Mouse (Mus musculus) kidney, postnatal 0 days (tissue): ENCODE measurements at regions not wholly inside any gene's neighbourhood (a gene's known extent, or its start where the extent isn't known, plus 50 kb on each side); places are given as distances from the start of the nearest gene placed in this dataset.
A peak's percentile ranks its signal among the peaks of the same experiment; 100 is the strongest.

Experiments
- ATAC-seq: fragments of 200-750 bp; cut with Nextera tagmentation; replicated peaks from 2 replicates; pipeline ENCODE4 v1.8.0; 2017; ENCODE audit warnings: low read depth, moderate number of reproducible peaks, moderate TSS enrichment, moderate library complexity; ENCODE audit not compliant: low FRiP score
- DNase-seq: peaks from one replicate; pipeline ENCODE4 v3.0.0-alpha.2; 2016; ENCODE audit warnings: low spot score
- H3K27ac ChIP-seq: fragments of 300-500 bp; sonication (generic); 2 replicates; pipeline ENCODE4 v1.5.1; 2014; ENCODE audit warnings: mild to moderate bottlenecking
- H3K27me3 ChIP-seq: fragments of 300-500 bp; sonication (generic); 2 replicates; pipeline ENCODE4 v1.6.1; 2014; ENCODE audit warnings: low read length, mixed read lengths; ENCODE audit not compliant: insufficient read depth
- H3K36me3 ChIP-seq: fragments of 300-500 bp; sonication (generic); 2 replicates; pipeline ENCODE4 v1.6.1; 2014; ENCODE audit warnings: low read length, mixed read lengths; ENCODE audit not compliant: insufficient read depth
- H3K4me1 ChIP-seq: fragments of 300-500 bp; sonication (generic); replicated peaks from 2 replicates; pipeline ENCODE4 v1.6.1; 2014; ENCODE audit warnings: antibody characterized with exemption, low read length, mixed read lengths; ENCODE audit not compliant: insufficient read depth
- H3K4me2 ChIP-seq: fragments of 300-500 bp; sonication (generic); 2 replicates; pipeline ENCODE4 v1.6.1; 2014; ENCODE audit warnings: mild to moderate bottlenecking, low read length, moderate library complexity, mixed read lengths
- H3K4me3 ChIP-seq: fragments of 300-500 bp; sonication (generic); replicated peaks from 2 replicates; pipeline ENCODE4 v1.5.1; 2014; ENCODE audit warnings: low read depth, low read length
- H3K9ac ChIP-seq: fragments of 300-500 bp; sonication (generic); 2 replicates; pipeline ENCODE4 v1.6.1; 2014; ENCODE audit warnings: low read depth, low read length
- H3K9me3 ChIP-seq: fragments of 300-500 bp; sonication (generic); replicated peaks from 2 replicates; pipeline ENCODE4 v1.6.1; 2016; ENCODE audit warnings: low read length, inconsistent platforms, mixed read lengths
- CTCF ChIP-seq: IDR thresholded peaks from 2 replicates; pipeline ENCODE4 v1.5.1; 2016; ENCODE audit warnings: antibody characterized with exemption, low read depth, mild to moderate bottlenecking, moderate library complexity
- WGBS: fragments of 180-500 bp; shearing (Covaris S2); extraction: QIAGEN DNeasy Blood & Tissue Kit; methylation state at CpG from one replicate; pipeline ENCODE4 v1.1.7; 2014; 5-methylcytosine and 5-hydroxymethylcytosine counted together

DNA sequence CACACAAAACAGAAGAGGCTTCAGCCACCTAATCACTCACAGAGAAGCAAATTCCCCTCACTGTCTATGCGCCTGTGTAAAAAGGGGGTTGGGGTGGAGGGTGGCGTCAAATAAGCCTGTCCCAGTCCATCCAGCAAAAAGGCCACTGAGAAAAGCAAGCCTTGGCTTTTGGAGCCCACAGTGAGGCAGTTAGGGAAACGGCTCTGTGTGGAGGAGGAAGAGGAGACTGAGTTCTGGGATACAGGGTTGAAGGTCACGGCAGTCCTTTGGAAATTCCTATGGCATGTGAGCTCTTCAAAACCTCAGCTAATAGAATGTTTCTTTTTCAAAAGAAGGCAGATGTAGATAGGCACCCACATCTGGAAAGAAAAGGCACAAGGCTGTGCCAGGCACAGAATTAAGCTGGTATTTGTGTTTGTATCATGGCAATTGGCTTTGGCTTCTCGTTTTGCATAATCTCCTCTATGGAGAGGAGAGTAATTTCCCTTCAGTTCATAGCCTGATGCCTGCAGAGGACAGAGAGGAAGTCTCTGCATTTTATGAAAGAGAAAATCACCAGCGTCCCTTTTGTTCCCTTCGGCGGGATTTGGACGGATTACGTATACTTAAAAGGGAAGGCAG lies 319.3 kb downstream of the Sorl1 start:
- H3K9ac ChIP-seq, result no peak overlapping the region
- no peaks in the 10 kb centered on the region for H3K27me3 ChIP-seq
- no peak for DNase-seq
- H3K27ac ChIP-seq, result no peak overlapping the region
- H3K9me3 ChIP-seq, result no peaks in the 10 kb centered on the region
- H3K36me3 ChIP-seq, result no peaks in the 10 kb centered on the region
- no peak for ATAC-seq
- H3K4me3 ChIP-seq, result no peak overlapping the region
- no peak for TF ChIP-seq CTCF
- no peak overlapping the region for H3K4me2 ChIP-seq
- WGBS, result 44% methylated on average over 10 of the region's 10 CpGs
- 0 out of 2 replicates have a peak, but pooled peaks cover 12% of the 10 kb centered on the region for H3K4me1 ChIP-seq

DNA sequence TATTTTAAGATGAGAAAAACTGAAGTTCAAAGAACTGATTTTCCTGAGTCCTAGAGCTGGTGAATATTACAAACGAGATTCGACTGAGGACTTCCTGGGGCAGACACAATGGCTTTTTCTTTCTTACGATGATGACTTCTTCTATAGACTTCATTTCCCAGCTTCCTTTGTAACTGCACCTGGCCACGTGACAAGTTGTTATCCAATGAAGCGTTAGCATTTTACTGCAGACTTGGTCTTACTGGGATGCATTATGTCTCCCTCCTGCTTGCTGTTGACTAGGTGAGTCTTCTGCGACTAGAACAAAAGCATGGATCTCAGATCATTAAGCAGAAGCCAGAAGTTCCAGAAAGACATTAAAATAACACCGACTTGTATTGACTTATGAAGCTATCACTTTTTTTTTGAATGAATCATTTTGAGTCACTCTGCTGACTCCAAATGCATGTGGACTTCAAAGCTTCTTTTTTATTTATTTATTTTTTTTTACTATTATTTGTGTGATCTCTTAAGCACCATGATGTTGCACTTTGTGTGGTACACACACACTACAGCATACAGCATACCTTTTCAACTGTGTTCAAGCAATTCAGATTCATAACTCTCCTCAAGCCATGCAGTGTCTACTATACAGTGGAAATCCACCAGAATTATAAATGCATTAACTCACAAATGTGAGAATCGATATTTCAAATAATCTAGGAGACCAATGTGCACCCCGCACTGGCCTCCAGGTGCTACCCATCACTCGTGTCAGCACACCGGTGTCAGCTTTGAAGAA lies 320.2 kb downstream of the Sorl1 start:
- peak; percentile 40 for DNase-seq
- Histone ChIP-seq H3K9me3 (no peaks in the 10 kb centered on the region), H3K4me2 (no peak overlapping the region), H3K4me1 (0 out of 2 replicates have a peak, but pooled peaks cover 12% of the 10 kb centered on the region), H3K27ac (no peak overlapping the region), H3K36me3 (no peaks in the 10 kb centered on the region), H3K4me3 (no peak overlapping the region), H3K27me3 (no peaks in the 10 kb centered on the region), H3K9ac (no peak overlapping the region)
- no peak for TF ChIP-seq CTCF
- 62% methylated on average over 11 of the region's 11 CpGs for WGBS
- no peak for ATAC-seq

DNA sequence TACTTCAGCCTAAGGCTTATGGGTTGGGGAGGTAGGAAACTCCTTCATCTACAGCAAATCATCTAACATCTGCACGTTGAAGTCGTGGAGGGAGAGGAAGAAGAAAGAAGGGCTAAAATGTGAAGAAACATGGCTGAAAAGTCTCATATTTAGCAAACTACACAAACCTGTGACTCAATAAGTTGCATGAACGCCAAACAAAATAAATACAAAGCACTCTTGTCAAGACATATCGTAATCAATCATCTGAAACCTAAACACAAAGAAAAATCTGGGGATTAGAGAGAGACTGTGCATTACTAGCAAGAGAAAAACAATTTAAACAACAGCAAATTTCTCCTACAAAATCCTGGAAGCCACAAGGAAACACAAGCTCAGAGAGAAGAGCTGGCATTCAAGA lies 322.7 kb downstream of the Sorl1 start:
- Histone ChIP-seq H3K4me2 (no peak overlapping the region), H3K4me1 (0 out of 2 replicates have a peak, but pooled peaks cover 12% of the 10 kb centered on the region), H3K36me3 (no peaks in the 10 kb centered on the region), H3K9ac (no peak overlapping the region), H3K9me3 (no peaks in the 10 kb centered on the region), H3K27me3 (no peaks in the 10 kb centered on the region), H3K4me3 (no peak overlapping the region), H3K27ac (no peak overlapping the region)
- DNase-seq, result peak; percentile 31
- no peak for ATAC-seq
- TF ChIP-seq CTCF, result no peak
- WGBS, result 51% methylated on average over 4 of the region's 4 CpGs

GRCm38 (mm10) chr9:41792830-41793213 lies 331.3 kb downstream of the Sorl1 start:
- Histone ChIP-seq H3K9me3 (no peaks in the 10 kb centered on the region), H3K9ac (no peak overlapping the region), H3K27me3 (no peaks in the 10 kb centered on the region), H3K4me3 (no peak overlapping the region), H3K4me2 (no peak overlapping the region), H3K27ac (no peak overlapping the region), H3K36me3 (no peaks in the 10 kb centered on the region), H3K4me1 (no peaks in the 10 kb centered on the region; the same call in 1 of the 2 replicates)
- 84% methylated on average over 6 of the region's 6 CpGs for WGBS
- no peak for TF ChIP-seq CTCF
- ATAC-seq, result no peak
- DNase-seq, result no peak

GRCm38 (mm10) chr9:41792173-41792829 lies 331.8 kb downstream of the Sorl1 start:
- ATAC-seq (no peak), DNase-seq (no peak)
- Histone ChIP-seq H3K4me2 (no peak overlapping the region), H3K9ac (no peak overlapping the region), H3K4me1 (no peaks in the 10 kb centered on the region; the same call in 1 of the 2 replicates), H3K9me3 (no peaks in the 10 kb centered on the region), H3K27ac (no peak overlapping the region), H3K36me3 (no peaks in the 10 kb centered on the region), H3K27me3 (no peaks in the 10 kb centered on the region), H3K4me3 (no peak overlapping the region)
- TF ChIP-seq CTCF, result no peak
- WGBS, result 90% methylated on average over 4 of the region's 4 CpGs

GRCm38 (mm10) chr9:41791501-41792172 lies 332.5 kb downstream of the Sorl1 start:
- H3K9me3 ChIP-seq, result no peaks in the 10 kb centered on the region
- no peak overlapping the region for H3K4me3 ChIP-seq
- no peaks in the 10 kb centered on the region; the same call in 1 of the 2 replicates for H3K4me1 ChIP-seq
- no peak overlapping the region for H3K9ac ChIP-seq
- H3K27ac ChIP-seq, result no peak overlapping the region
- no peaks in the 10 kb centered on the region for H3K36me3 ChIP-seq
- ATAC-seq (no peak), DNase-seq (peak; percentile 8)
- TF ChIP-seq CTCF, result no peak
- no peak overlapping the region for H3K4me2 ChIP-seq
- no peaks in the 10 kb centered on the region for H3K27me3 ChIP-seq
- WGBS, result 71% methylated on average over 5 of the region's 5 CpGs
